Mouse (Mus musculus): ENCODE results near the gene Kcnj12. TPM values are rescaled to one million over a fixed set of nuclear protein-coding genes. Genes with fewer than 3 reads are reported as not detected.

Kcnj12 gene
- polyA plus RNA-seq, 1 experiment: 0.06 TPM

- Histone ChIP-seq H3K4me1 (ENCODE audit: control insufficient read depth, insufficient read depth, insufficient read length) (no peaks in the 10 kb centered on the region), H3K27ac (ENCODE audit: insufficient read depth, low read length) (no peak overlapping the region), H3K36me3 (ENCODE audit: control insufficient read depth, insufficient read depth, low read length) (no peaks in the 10 kb centered on the region), H3K27me3 (ENCODE audit: control insufficient read depth, insufficient read depth, low read length) (no peaks in the 10 kb centered on the region), H3K4me3 (ENCODE audit: extremely low read depth, insufficient read depth, insufficient read length) (no peak overlapping the region)
- WGBS: 87% methylated on average over 6 of the region's 6 CpGs
- no peak for DNase-seq (ENCODE audit: low read depth in 1 of 2, low spot score in 2 of 2)
- TF ChIP-seq CTCF (IDR thresholded peaks at IDR 0.05; ENCODE audit: extremely low read depth, insufficient read depth, insufficient read length, insufficient replicate concordance) (no peak), POLR2A (IDR thresholded peaks at IDR 0.05; ENCODE audit: low read depth, low read length) (no peak)
These were observed 43.3 kb downstream of the Kcnj12 start for GRCm38 (mm10) chr11:61065620-61066019.

- no peaks in the 10 kb centered on the region for H3K4me1 ChIP-seq (ENCODE audit: control insufficient read depth, insufficient read depth, insufficient read length)
- no peak overlapping the region for H3K4me3 ChIP-seq (ENCODE audit: extremely low read depth, insufficient read depth, insufficient read length)
- 71% methylated on average over 9 of the region's 9 CpGs for WGBS
- H3K27ac ChIP-seq (ENCODE audit: insufficient read depth, low read length): no peak overlapping the region
- DNase-seq (ENCODE audit: low read depth in 1 of 2, low spot score in 2 of 2): no peak
- no peaks in the 10 kb centered on the region for H3K27me3 ChIP-seq (ENCODE audit: control insufficient read depth, insufficient read depth, low read length)
- TF ChIP-seq POLR2A (IDR thresholded peaks at IDR 0.05; ENCODE audit: low read depth, low read length) (no peak), CTCF (IDR thresholded peaks at IDR 0.05; ENCODE audit: extremely low read depth, insufficient read depth, insufficient read length, insufficient replicate concordance) (no peak)
- H3K36me3 ChIP-seq (ENCODE audit: control insufficient read depth, insufficient read depth, low read length): no peaks in the 10 kb centered on the region
These were observed 44.9 kb downstream of the Kcnj12 start for GRCm38 (mm10) chr11:61067133-61067835.

GRCm38 (mm10) chr11:61068866-61069265, 46.5 kb downstream of the Kcnj12 start:
- WGBS: 71% methylated on average over 10 of the region's 10 CpGs

GRCm38 (mm10) chr11:61069645-61070044, 47.3 kb downstream of the Kcnj12 start:
- no peaks in the 10 kb centered on the region for H3K27me3 ChIP-seq (ENCODE audit: control insufficient read depth, insufficient read depth, low read length)
- WGBS: 95% methylated on average over 18 of the region's 18 CpGs
- no peak for TF ChIP-seq POLR2A (IDR thresholded peaks at IDR 0.05; ENCODE audit: low read depth, low read length)
- no peak overlapping the region for H3K27ac ChIP-seq (ENCODE audit: insufficient read depth, low read length)
- H3K36me3 ChIP-seq (ENCODE audit: control insufficient read depth, insufficient read depth, low read length): no peaks in the 10 kb centered on the region
- no peaks in the 10 kb centered on the region for H3K4me1 ChIP-seq (ENCODE audit: control insufficient read depth, insufficient read depth, insufficient read length)
- DNase-seq (ENCODE audit: low read depth in 1 of 2, low spot score in 2 of 2): no peak
- no peak overlapping the region for H3K4me3 ChIP-seq (ENCODE audit: extremely low read depth, insufficient read depth, insufficient read length)

More at GRCm38 (mm10) chr11:61068866-61069265, 46.5 kb downstream of the Kcnj12 start:
- no peaks in the 10 kb centered on the region for H3K4me1 ChIP-seq (ENCODE audit: control insufficient read depth, insufficient read depth, insufficient read length)
- TF ChIP-seq CTCF (IDR thresholded peaks at IDR 0.05; ENCODE audit: extremely low read depth, insufficient read depth, insufficient read length, insufficient replicate concordance): no peak
- no peak for TF ChIP-seq POLR2A (IDR thresholded peaks at IDR 0.05; ENCODE audit: low read depth, low read length)
- no peaks in the 10 kb centered on the region for H3K27me3 ChIP-seq (ENCODE audit: control insufficient read depth, insufficient read depth, low read length)
- DNase-seq (ENCODE audit: low read depth in 1 of 2, low spot score in 2 of 2): no peak
- no peaks in the 10 kb centered on the region for H3K36me3 ChIP-seq (ENCODE audit: control insufficient read depth, insufficient read depth, low read length)
- no peak overlapping the region for H3K4me3 ChIP-seq (ENCODE audit: extremely low read depth, insufficient read depth, insufficient read length)
- H3K27ac ChIP-seq (ENCODE audit: insufficient read depth, low read length): no peak overlapping the region

- DNase-seq (ENCODE audit: low read depth in 1 of 2, low spot score in 2 of 2): no peak
- Histone ChIP-seq H3K27ac (ENCODE audit: insufficient read depth, low read length) (no peak overlapping the region), H3K27me3 (ENCODE audit: control insufficient read depth, insufficient read depth, low read length) (no peaks in the 10 kb centered on the region), H3K36me3 (ENCODE audit: control insufficient read depth, insufficient read depth, low read length) (no peaks in the 10 kb centered on the region), H3K4me3 (ENCODE audit: extremely low read depth, insufficient read depth, insufficient read length) (no peak overlapping the region), H3K4me1 (ENCODE audit: control insufficient read depth, insufficient read depth, insufficient read length) (no peaks in the 10 kb centered on the region)
- TF ChIP-seq CTCF (IDR thresholded peaks at IDR 0.05; ENCODE audit: extremely low read depth, insufficient read depth, insufficient read length, insufficient replicate concordance) (no peak), POLR2A (IDR thresholded peaks at IDR 0.05; ENCODE audit: low read depth, low read length) (no peak)
- WGBS: 69% methylated on average over 5 of the region's 5 CpGs
These were observed 52.4 kb downstream of the Kcnj12 start for GRCm38 (mm10) chr11:61074646-61075317.

GRCm38 (mm10) chr11:61075361-61076326, 53.3 kb downstream of the Kcnj12 start:
- 82% methylated on average over 15 of the region's 15 CpGs for WGBS
- Histone ChIP-seq H3K4me1 (ENCODE audit: control insufficient read depth, insufficient read depth, insufficient read length) (no peaks in the 10 kb centered on the region), H3K4me3 (ENCODE audit: extremely low read depth, insufficient read depth, insufficient read length) (no peak overlapping the region), H3K36me3 (ENCODE audit: control insufficient read depth, insufficient read depth, low read length) (no peaks in the 10 kb centered on the region), H3K27me3 (ENCODE audit: control insufficient read depth, insufficient read depth, low read length) (no peaks in the 10 kb centered on the region), H3K27ac (ENCODE audit: insufficient read depth, low read length) (no peak overlapping the region)
- no peak for TF ChIP-seq CTCF (IDR thresholded peaks at IDR 0.05; ENCODE audit: extremely low read depth, insufficient read depth, insufficient read length, insufficient replicate concordance)
- no peak for TF ChIP-seq POLR2A (IDR thresholded peaks at IDR 0.05; ENCODE audit: low read depth, low read length)
- DNase-seq (ENCODE audit: low read depth in 1 of 2, low spot score in 2 of 2): no peak
